Mouse (Mus musculus) embryonic facial prominence, embryonic 12.5 days (tissue): ENCODE results near the gene Sdk1. TPM values are rescaled to one million over a fixed set of nuclear protein-coding genes. Genes with fewer than 3 reads are reported as not detected.

ENCODE experiments used
- ATAC-seq: fragments of 200-750 bp; cut with Nextera tagmentation; 2 replicates; pipeline ENCODE4 v1.8.0; 2017; ENCODE audit not compliant: insufficient number of reproducible peaks, insufficient read depth, low FRiP score, low TSS enrichment
- H3K27ac ChIP-seq: fragments of 300-500 bp; sonication (generic); 2 replicates; pipeline ENCODE4 v1.5.1; 2016; ENCODE audit warnings: mild to moderate bottlenecking
- H3K27me3 ChIP-seq: fragments of 300-500 bp; sonication (generic); 2 replicates; pipeline ENCODE4 v1.6.1; 2016; ENCODE audit warnings: mild to moderate bottlenecking, moderate library complexity
- H3K36me3 ChIP-seq: fragments of 300-500 bp; sonication (generic); 2 replicates; pipeline ENCODE4 v1.6.1; 2016; ENCODE audit warnings: mild to moderate bottlenecking
- H3K4me1 ChIP-seq: fragments of 300-500 bp; sonication (generic); 2 replicates; pipeline ENCODE4 v1.6.1; 2016
- H3K4me2 ChIP-seq: fragments of 300-500 bp; sonication (generic); replicated peaks from 2 replicates; pipeline ENCODE4 v1.6.1; 2016; ENCODE audit warnings: mild to moderate bottlenecking, moderate library complexity
- H3K4me3 ChIP-seq: fragments of 300-500 bp; sonication (generic); 2 replicates; pipeline ENCODE4 v1.5.1; 2016; ENCODE audit warnings: mild to moderate bottlenecking
- H3K9ac ChIP-seq: fragments of 300-500 bp; sonication (generic); 2 replicates; pipeline ENCODE4 v1.6.1; 2016; ENCODE audit warnings: mild to moderate bottlenecking, moderate library complexity
- H3K9me3 ChIP-seq: fragments of 300-500 bp; sonication (generic); 2 replicates; pipeline ENCODE4 v1.6.1; 2016; ENCODE audit warnings: mild to moderate bottlenecking, moderate library complexity
- WGBS: fragments of 180-500 bp; shearing (Covaris S2); methylation state at CpG from one replicate; pipeline ENCODE4 v1.1.7; 2016; 5-methylcytosine and 5-hydroxymethylcytosine counted together
- polyA plus RNA-seq: library from polyadenylated mRNA; unstranded; fragments of >200 nt; fragmentation: Nextera tagmentation; extraction: Ambion mirVana; gene quantifications from 2 replicates; pipeline ENCODE4 v1.2.1, GENCODE M21; 2016

Gene Sdk1
- polyA plus RNA-seq, 1 experiment from 2014 or later, result 2.9 TPM

GRCm38 (mm10) chr5:141727968-141728367, 486.7 kb downstream of the Sdk1 start:
- H3K4me2 ChIP-seq, result no peak overlapping the region
- H3K27ac ChIP-seq, result no peak overlapping the region
- WGBS, result 60% methylated on average over 2 of the region's 2 CpGs
- H3K27me3 ChIP-seq, result no peaks in the 10 kb centered on the region
- H3K4me3 ChIP-seq, result no peak overlapping the region
- no peaks in the 10 kb centered on the region for H3K9me3 ChIP-seq
- ATAC-seq, result no peak
- no peaks in the 10 kb centered on the region for H3K4me1 ChIP-seq
- H3K36me3 ChIP-seq, result no peaks in the 10 kb centered on the region
- H3K9ac ChIP-seq, result no peak overlapping the region

- Histone ChIP-seq H3K9me3 (no peaks in the 10 kb centered on the region), H3K27ac (no peak overlapping the region), H3K4me1 (no peaks in the 10 kb centered on the region), H3K9ac (no peak overlapping the region), H3K4me2 (no peak overlapping the region), H3K4me3 (no peak overlapping the region), H3K27me3 (no peaks in the 10 kb centered on the region), H3K36me3 (no peaks in the 10 kb centered on the region)
- WGBS, result 64% methylated on average over 4 of the region's 4 CpGs
- no peak for ATAC-seq
These were observed 488.7 kb downstream of the Sdk1 start for GRCm38 (mm10) chr5:141730006-141730405.

DNA sequence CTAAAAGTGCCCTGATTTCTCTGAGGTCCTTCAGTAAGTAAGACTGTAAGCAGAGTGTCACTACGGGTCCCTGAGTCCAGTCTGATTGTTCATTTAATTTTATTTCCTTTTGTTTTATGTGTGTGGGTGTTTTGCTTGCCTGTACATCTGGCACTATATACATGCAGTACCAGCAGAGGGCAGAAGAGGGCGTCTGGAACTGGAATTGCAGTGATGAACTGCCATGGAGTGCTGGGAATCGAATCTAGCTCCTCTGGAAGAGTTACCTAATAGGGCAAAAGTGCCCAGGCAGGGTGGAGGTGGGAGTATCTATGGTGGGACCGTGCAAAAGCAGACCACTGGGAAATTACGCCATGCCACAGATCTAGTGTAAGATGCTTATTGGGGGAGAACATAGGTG, 497.4 kb downstream of the Sdk1 start:
- Histone ChIP-seq H3K27ac (no peak overlapping the region), H3K4me1 (no peaks in the 10 kb centered on the region), H3K9ac (no peak overlapping the region), H3K4me3 (no peak overlapping the region), H3K36me3 (no peaks in the 10 kb centered on the region), H3K9me3 (peaks cover 3% of the 10 kb centered on the region; the same call in 1 of the 2 replicates), H3K4me2 (no peak overlapping the region), H3K27me3 (no peaks in the 10 kb centered on the region)
- no peak for ATAC-seq
- 76% methylated on average over 5 of the region's 5 CpGs for WGBS

GRCm38 (mm10) chr5:141748793-141749192, 507.5 kb downstream of the Sdk1 start:
- Histone ChIP-seq H3K36me3 (no peaks in the 10 kb centered on the region), H3K4me1 (peaks cover 4% of the 10 kb centered on the region; the same call in 1 of the 2 replicates), H3K27me3 (no peaks in the 10 kb centered on the region), H3K4me3 (no peak overlapping the region), H3K9ac (no peak overlapping the region), H3K4me2 (no peak overlapping the region), H3K9me3 (no peaks in the 10 kb centered on the region), H3K27ac (no peak overlapping the region)
- 73% methylated on average over 4 of the region's 4 CpGs for WGBS
- ATAC-seq, result no peak

- no peak for ATAC-seq
- no peaks in the 10 kb centered on the region for H3K36me3 ChIP-seq
- H3K9me3 ChIP-seq, result no peaks in the 10 kb centered on the region
- no peaks in the 10 kb centered on the region for H3K27me3 ChIP-seq
- H3K9ac ChIP-seq, result no peak overlapping the region; the same call in 1 of the 2 replicates
- WGBS, result 33% methylated on average over 7 of the region's 7 CpGs
- H3K4me1 ChIP-seq, result 0 out of 2 replicates have a peak, but pooled peaks cover 10% of the 10 kb centered on the region
- H3K4me3 ChIP-seq, result no peak overlapping the region
- H3K27ac ChIP-seq, result no peak overlapping the region
- H3K4me2 ChIP-seq, result no peak overlapping the region
These were observed 513.0 kb downstream of the Sdk1 start for GRCm38 (mm10) chr5:141754278-141754677.

- H3K4me1 ChIP-seq, result 0 out of 2 replicates have a peak, but pooled peaks cover 13% of the 10 kb centered on the region
- no peak overlapping the region for H3K4me3 ChIP-seq
- no peaks in the 10 kb centered on the region for H3K36me3 ChIP-seq
- H3K4me2 ChIP-seq, result no peak overlapping the region
- WGBS, result 69% methylated on average over 8 of the region's 8 CpGs
- no peak for ATAC-seq
- no peaks in the 10 kb centered on the region for H3K27me3 ChIP-seq
- H3K27ac ChIP-seq, result no peak overlapping the region
- H3K9me3 ChIP-seq, result no peaks in the 10 kb centered on the region
- no peak overlapping the region for H3K9ac ChIP-seq
These were observed 517.6 kb downstream of the Sdk1 start for GRCm38 (mm10) chr5:141758885-141759284.

DNA sequence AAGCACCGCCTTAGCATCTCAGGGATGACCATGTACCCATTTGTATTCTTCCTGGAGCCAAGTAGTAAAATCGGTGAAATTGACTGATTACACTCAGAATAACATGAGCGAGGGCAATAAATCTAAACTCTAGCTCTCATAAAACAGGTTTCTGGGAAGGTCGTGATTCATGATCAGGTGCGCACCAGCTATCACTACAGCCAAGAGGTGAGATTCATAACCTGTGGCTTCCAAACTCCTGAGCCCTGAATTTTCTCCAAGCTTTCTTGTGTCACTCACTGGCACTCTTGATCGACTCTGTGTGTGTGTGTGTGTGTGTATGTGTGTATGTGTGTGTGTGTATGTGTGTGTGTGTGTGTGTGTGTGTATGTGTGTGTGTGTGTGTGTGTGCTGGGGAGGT, 522.8 kb downstream of the Sdk1 start:
- Histone ChIP-seq H3K27ac (no peak overlapping the region), H3K36me3 (no peaks in the 10 kb centered on the region), H3K27me3 (no peaks in the 10 kb centered on the region), H3K9me3 (no peaks in the 10 kb centered on the region), H3K4me3 (no peak overlapping the region), H3K4me1 (0 out of 2 replicates have a peak, but pooled peaks cover 4% of the 10 kb centered on the region), H3K4me2 (no peak overlapping the region), H3K9ac (no peak overlapping the region)
- ATAC-seq, result no peak
- WGBS, result 92% methylated on average over 6 of the region's 6 CpGs

DNA sequence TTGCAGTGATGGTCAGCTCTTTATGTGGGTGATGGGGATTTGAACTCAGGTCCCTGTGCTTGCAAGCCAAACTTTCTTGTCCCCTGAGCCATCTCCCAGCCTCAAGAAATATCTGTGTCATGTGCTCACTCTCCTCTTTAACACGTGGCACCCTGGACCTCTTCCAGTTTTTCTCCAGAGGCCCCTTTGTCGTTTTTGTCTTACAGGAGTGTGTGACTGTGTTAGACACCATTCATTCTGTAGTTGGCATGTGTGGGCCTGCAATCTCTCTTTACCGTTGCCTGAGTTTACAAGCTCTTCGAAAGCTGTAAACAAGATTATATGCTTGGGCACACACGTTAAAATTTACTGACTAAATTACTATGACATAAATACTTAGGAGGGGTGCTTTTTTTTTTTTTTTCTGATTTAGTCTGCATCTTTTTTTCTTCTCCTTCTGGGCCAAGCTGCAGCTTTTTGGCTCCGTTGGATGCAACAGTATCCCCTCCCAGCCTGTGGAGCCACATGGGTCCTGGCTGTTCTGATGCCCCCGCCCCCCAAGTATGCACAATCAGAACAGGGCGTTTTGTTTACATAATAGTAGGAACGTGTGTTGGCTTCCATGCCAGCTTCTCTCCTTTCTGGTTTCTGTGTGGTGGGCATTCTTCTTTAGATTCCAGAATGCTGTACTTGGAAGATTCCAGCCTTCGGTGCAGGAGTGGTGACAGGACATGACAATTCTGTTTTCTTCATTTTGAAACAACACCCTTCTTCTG, 527.6 kb downstream of the Sdk1 start:
- no peak overlapping the region for H3K27ac ChIP-seq
- WGBS, result 59% methylated on average over 10 of the region's 10 CpGs
- no peak for ATAC-seq

DNA sequence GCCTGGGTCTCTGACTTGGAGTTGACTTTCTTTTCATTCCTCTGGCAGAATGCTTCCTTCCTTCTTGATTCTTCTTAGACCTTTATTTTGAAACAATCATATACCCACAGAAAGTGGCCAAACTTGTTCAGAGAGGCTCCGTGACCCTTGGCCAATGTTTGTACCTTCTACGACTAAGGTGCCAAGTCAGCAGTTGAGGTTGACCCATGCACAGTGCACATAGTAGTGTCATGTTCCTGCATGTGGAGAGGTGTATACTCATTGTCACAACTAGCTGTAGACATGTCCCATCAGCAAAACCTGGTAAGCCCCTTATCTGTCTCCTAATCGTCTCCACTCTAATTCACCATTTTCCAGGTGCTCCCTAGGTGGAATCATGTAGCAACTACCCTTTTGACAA, 530.2 kb downstream of the Sdk1 start:
- H3K4me2 ChIP-seq, result no peak overlapping the region
- WGBS, result 81% methylated on average over 3 of the region's 3 CpGs
- H3K4me1 ChIP-seq, result no peaks in the 10 kb centered on the region
- no peak for ATAC-seq
- no peaks in the 10 kb centered on the region; the same call in 1 of the 2 replicates for H3K9me3 ChIP-seq
- H3K27ac ChIP-seq, result no peak overlapping the region
- no peaks in the 10 kb centered on the region for H3K27me3 ChIP-seq
- H3K4me3 ChIP-seq, result no peak overlapping the region
- no peak overlapping the region for H3K9ac ChIP-seq
- H3K36me3 ChIP-seq, result no peaks in the 10 kb centered on the region

More for the DNA sequence above, 527.6 kb downstream of the Sdk1 start:
- no peak overlapping the region for H3K4me3 ChIP-seq
- H3K4me1 ChIP-seq, result no peaks in the 10 kb centered on the region
- H3K4me2 ChIP-seq, result no peak overlapping the region
- H3K9me3 ChIP-seq, result no peaks in the 10 kb centered on the region; the same call in 1 of the 2 replicates
- H3K9ac ChIP-seq, result no peak overlapping the region
- H3K36me3 ChIP-seq, result no peaks in the 10 kb centered on the region
- H3K27me3 ChIP-seq, result no peaks in the 10 kb centered on the region

- Histone ChIP-seq H3K4me1 (no peaks in the 10 kb centered on the region), H3K27ac (no peak overlapping the region), H3K27me3 (no peaks in the 10 kb centered on the region), H3K4me3 (no peak overlapping the region), H3K36me3 (no peaks in the 10 kb centered on the region), H3K9me3 (no peaks in the 10 kb centered on the region; the same call in 1 of the 2 replicates), H3K9ac (no peak overlapping the region), H3K4me2 (no peak overlapping the region)
- no peak for ATAC-seq
- 82% methylated on average over 4 of the region's 4 CpGs for WGBS
These were observed 536.9 kb downstream of the Sdk1 start for GRCm38 (mm10) chr5:141778231-141778630.

- no peak overlapping the region for H3K27ac ChIP-seq
These were observed 539.9 kb downstream of the Sdk1 start for GRCm38 (mm10) chr5:141781142-141781541.

GRCm38 (mm10) chr5:141782330-141782729, 541.0 kb downstream of the Sdk1 start:
- Histone ChIP-seq H3K4me3 (no peak overlapping the region), H3K36me3 (no peaks in the 10 kb centered on the region), H3K4me2 (no peak overlapping the region), H3K9ac (no peak overlapping the region), H3K9me3 (no peaks in the 10 kb centered on the region), H3K4me1 (no peaks in the 10 kb centered on the region), H3K27me3 (no peaks in the 10 kb centered on the region), H3K27ac (no peak overlapping the region)
- no peak for ATAC-seq
- WGBS, result 87% methylated on average over 5 of the region's 5 CpGs

More at GRCm38 (mm10) chr5:141781142-141781541, 539.9 kb downstream of the Sdk1 start:
- Histone ChIP-seq H3K36me3 (no peaks in the 10 kb centered on the region), H3K4me2 (no peak overlapping the region), H3K4me1 (no peaks in the 10 kb centered on the region), H3K9ac (no peak overlapping the region), H3K4me3 (no peak overlapping the region), H3K9me3 (no peaks in the 10 kb centered on the region), H3K27me3 (no peaks in the 10 kb centered on the region)
- no peak for ATAC-seq
- WGBS, result 76% methylated on average over 2 of the region's 2 CpGs
